Mouse (Mus musculus) telencephalon, adult 2 months (tissue): ENCODE measurements around the gene Pqlc2.

Experiments used
- DNase-seq: peaks from one replicate; pipeline ENCODE4 v3.0.0-alpha.2; 2011; ENCODE audit warnings: low read depth, low spot score

The Pqlc2 gene

DNA sequence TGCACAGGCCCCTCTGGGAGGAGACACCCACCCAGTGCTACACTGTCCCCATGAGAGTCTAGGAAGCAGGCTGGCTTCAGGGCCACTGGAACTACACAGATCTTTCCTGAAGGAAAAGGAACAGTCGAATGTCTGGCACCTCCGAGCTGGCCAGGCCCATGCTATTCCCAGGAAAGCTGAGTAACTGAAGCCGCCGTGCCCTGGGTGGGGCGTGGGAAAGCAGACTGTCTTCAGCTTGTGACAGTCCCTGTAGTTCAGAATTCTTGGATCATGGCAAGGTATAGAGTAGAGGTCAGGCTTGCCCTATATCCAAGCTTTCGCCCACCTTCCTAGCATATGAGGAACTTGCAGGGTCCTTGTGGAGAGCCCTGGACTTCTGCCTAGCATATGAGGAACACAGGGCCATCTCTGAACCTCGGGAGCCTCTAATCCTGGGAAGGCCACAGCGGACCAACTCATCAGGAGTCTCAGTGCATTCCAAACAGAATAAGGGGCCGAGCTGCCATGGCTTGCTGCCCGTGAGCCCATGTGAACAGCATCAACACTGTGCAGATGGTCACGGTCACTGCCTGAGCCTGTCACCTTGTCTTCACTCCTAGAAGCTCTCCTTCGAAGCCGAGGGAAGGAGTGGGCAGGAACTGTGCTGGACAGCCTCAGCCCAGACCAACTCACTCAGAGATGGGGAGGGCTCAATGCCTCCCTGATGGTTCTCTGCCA, 44.6 kb downstream of the Pqlc2 start:
- no peak for DNase-seq

DNA sequence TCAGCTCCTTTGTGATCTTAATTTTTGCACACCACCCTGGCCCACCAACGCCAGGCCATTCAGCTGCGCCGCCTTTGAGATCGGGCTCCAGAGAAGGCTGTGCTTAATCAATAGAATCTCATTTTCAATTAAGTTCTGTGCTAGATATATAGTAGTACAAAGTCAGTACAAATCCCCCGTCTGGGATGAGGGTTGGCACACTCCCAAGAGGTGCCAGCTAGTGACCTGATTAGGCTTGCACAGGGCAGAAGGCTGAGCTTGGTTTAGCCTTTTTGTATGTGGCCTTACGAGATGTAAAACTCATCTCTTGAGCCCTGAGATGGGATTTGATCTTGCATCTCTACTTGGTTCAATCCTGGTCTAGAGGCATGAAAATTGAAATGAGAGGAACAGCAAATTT, 47.5 kb downstream of the Pqlc2 start:
- no peak for DNase-seq

DNA sequence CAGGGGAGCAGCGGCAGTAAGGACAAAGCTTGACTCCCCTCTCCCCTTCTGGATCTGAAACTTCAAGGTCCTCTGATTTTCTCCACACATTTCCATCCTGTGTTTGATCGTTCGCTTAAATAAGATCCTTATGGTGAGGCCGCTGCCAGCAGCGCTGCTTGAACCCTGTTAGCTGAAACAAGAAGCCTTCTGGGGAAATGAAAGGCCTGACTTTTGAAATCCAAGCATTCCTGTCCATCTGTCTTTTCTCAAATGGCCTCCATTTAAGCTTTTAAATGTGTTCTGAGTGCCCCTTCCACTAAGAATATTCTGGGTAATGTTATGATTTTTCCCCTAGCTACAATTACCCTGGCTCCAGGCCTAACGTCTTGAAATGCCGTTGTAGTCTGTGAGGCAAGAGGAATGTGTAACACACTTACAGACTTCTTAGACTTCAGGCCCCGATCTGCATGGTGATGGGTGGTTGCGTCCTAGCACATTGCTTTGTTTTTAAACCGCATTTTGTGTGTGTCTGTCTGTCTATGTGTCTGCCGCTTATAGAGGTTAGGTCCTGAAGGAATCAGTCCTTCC, 51.1 kb downstream of the Pqlc2 start:
- no peak for DNase-seq

DNA sequence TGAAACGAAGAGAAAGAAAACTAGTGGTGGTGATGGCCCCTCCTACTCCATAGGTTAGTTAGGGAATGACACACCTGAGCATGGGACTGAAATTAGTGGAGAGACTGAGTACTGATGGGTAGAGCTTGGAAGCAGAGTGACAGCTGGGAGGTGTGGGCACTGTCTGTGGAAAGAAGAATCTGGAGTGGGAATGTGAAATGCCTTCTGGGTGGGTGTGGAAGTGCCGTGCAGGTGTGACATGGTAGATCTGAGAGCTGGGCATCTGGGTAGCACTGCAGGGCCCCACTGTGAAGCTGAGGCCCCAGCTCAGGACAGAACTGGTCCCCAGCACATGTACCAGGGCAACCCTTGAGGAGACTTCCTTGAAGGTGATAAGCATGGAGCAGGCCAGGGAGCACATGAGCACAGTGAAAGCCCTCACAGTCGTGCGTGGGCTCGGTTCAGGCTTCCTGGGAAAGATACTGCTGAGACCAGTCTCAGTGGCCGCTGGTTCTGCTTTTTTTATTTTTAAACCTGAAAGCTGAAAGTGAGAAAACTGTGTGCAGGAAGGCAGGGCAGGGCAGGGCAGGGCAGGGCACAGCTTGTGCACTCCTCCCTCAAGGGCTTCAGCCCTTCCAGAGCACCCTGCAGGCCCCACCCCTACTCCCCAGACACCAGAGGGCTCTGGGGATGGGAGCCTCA, 51.7 kb downstream of the Pqlc2 start:
- no peak for DNase-seq

DNA sequence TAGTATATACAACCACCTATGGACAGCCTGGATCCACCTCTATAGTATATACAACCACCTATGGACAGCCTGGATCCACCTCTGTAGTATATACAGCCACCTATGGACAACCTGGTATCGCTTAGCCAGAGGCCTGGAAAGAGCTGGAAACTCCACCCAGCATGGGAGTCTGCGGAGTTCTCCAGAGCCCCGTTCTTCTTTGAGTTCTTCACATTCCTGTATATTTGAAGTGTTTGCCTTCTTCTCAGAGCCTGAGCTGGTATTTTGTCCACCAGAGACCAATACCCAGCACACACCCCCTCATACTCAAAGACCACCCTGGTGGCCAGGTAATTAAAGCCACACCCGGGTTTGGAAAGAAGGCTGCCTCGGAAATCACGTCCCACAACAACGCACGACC, 53.8 kb downstream of the Pqlc2 start:
- no peak for DNase-seq

DNA sequence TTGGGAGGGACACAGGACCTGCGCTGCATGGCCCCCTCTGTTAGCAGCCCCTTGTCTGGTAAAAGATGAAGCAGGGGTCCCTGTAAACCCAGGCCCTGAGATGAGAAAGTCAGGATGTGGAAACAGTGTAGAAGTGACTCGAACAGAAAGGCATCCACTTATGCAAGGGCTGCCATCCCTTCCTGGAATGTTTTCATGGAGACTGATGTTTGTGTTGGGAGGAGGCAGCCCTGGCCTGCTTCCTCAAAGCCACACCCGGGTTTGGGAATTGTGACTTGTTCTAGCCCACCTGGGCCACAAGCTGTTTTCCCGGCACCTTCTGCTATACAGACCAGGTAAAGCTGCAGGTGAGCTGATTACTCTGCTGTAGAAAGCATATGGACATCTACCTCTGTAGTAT, 54.4 kb downstream of the Pqlc2 start:
- DNase-seq, result no peak

DNA sequence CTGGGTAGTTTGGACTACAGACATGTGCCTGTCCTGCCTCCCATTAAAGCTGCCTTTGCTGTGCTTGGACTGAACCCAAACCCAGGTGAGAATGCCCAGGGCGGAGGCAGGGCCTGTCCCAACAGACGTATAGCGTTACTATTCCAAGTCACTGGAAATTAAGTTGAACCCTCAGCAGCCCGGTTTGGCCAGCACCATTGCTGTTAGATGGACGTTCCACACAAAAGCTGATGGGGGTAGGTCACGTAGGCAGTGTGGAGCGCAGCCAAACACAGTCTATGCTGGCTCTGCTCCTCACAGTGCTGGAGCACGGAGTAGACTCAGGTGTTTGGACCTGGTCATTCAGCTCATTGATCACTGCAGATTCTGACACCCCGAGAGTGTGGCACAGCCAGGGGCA, 57.3 kb downstream of the Pqlc2 start:
- no peak for DNase-seq

DNA sequence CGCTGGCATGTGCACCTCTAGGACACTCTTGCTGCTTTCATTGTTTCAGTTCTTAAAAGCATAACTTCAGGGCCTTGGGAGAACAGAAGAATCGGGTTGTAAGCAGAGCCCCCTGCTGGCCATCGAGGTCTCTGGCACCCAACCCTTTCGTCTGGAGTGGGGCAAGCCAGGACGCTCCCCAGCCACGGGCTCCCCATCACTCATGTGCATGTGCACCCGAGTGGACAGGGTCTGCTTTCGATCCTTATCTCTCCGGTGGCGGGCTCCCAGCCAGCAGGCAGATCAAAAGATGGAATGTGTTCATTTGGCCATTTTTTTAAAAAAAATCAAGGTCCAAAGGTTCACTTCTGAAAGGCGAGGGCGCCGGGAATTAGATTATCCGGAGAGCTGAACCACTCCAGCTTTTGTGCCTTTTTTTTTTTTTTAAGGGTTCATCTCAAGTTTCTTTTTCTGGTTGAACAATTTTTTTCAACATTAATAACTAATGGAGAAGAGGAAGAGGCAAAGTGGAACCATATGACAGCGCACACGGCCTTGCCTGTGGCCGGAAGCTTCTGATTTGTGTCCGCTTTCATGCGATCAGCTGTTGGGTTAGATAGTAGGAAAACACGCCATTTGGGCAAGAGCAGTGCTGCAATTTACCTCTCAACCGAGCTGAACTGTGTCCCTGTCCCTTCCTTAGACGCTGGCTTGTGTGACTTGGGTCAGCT, 58.3 kb downstream of the Pqlc2 start:
- DNase-seq, result no peak

DNA sequence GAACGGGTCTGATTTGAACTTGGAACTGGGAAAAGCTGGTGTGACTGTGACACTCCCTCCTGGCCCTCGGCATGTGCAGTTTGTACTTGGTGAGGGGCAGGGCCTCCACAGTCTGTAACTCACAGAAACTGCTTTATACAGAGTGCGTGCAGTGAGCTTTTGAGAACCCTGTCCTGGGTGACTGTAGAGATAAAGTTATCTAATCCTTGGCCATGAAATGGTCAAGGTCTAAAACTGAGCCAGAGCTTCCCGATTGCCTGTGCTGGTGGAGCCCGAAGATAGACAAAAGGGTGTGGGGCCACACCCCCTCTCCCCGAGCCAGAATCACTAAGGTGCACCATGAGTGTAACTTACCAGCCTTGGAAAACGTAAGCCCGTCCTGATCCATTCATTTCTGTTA, 59.6 kb downstream of the Pqlc2 start:
- no peak for DNase-seq

DNA sequence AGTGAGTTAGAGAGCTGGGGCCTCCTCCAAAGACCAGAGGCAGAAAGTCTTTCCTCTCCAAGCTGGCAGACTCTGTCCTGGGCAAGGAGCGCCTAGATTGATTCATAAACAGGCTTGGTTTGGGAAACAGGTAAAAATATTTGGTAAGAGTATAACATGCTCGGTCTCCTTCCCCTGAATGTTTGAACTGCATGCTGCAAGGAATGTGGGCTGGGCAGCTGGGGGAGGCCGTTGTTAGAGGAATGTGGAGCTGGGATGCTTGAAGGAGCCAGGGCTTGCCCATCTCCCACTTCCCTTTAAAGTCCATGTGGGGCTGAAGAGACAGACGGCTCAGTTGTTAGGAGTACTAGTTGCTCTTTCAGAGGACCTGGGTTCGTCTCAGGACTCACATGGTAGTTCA, 60.5 kb downstream of the Pqlc2 start:
- no peak for DNase-seq

DNA sequence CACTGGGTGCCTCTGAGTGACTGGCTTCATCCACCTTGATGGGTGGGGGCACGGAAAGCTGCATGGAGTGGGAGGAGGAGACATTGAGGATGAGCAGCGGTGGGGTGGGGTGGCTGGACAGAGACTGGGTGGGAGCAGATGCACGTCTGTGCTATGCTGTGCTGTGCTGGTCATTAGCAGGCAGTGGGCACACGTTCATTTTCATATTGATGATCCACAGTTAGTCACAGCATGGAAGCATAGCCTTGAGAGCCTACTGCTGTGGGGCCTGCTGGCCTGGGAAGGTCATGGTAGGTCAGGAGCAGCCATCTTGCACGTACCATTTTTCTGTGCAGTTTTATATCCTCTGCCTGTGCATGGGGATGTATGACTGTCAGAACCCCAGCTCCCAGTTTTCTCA, 61.8 kb downstream of the Pqlc2 start:
- no peak for DNase-seq

DNA sequence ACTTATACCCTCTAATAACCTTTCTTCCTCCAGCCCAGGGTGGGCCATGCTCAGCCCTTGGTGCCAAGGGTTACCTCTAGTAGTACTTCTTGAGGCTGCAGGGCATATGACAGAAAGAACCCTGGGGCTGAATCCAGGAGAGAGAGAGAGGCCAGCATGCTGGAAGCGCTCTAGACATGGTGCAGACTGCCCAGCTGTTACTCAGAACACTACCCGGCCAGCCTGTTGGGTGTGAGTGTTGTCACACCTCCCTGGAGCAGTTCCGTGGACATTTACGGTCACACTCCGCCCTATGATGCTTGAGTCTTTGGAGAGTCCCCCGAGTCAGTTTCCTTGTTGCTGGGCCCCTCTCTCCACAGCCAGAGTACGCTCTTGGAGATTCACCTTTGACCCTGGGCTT, 62.5 kb downstream of the Pqlc2 start:
- no peak for DNase-seq

DNA sequence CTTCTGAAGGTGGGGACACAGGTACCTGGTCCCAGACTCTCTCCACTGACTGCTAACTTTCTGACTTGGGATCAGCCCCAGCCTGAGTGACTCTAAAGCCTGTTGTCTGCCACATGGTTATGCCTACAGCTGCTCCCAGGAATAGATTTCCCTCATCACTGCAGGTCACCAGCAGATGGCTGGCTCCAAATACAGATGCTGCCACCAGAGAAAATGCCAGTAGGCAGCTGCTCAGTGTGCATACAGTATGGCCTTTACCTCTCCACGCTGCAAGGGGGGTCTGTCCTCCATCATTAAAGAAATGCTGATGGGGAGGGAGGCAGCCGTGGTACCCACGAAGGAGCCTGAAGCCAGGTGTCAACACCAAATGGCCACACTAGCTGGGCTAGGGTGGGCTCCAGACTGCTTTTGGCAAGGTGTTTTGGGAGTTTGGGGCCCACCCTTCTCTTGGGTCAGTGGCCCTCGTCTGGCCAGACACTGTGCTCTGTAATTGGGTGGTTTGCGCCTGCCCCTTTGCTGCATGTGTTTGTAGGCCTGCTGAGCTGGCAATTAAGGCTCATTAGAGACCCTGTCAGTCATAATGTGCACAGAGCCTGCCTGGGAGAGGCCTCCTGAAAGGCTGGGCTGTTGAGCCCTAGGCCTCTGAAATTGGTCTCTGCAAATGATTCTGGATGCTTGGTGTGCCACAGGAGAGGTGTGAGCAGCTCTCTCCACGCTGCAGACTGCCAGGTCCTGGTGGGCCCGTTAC, 64.2 kb downstream of the Pqlc2 start:
- no peak for DNase-seq

DNA sequence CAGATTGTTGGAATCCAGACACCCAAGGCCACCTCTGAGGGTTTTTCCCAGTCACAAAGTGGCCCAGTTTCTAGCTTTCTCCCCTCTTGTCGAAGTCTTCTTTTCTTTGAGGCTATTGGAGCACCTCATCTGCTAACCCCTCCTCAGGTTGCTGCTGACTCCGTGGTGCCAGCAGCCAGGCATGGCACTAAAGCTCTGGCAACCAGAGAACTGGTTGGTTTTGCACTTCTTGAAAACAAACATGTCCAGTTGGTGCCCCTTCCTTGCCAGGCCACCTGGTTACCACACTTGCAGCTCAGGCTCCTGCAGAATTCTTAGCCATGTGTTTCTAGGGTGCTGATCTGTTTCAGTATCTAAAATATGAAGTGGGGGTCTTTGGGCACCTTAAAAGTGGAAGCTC, 65.0 kb downstream of the Pqlc2 start:
- no peak for DNase-seq

DNA sequence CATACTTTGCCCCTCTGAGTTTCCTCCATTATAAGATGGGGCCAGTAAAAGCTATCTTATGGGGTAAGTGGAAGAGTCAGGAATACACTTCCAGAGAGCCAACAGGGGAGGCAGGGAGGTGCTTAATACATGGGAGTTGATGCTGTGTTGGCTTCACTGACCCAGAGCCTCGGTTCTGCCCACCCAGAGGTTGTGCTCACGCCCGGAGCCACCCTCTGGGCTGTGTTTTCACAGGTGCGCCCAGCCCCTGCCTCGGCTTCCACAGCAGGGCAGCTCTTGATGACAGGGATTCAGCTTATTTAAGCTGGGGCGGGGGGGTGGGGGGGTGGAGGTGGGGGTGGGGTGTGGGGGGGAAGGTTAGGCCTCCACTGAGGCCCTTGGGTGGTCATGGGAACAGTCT, 65.7 kb downstream of the Pqlc2 start:
- no peak for DNase-seq

DNA sequence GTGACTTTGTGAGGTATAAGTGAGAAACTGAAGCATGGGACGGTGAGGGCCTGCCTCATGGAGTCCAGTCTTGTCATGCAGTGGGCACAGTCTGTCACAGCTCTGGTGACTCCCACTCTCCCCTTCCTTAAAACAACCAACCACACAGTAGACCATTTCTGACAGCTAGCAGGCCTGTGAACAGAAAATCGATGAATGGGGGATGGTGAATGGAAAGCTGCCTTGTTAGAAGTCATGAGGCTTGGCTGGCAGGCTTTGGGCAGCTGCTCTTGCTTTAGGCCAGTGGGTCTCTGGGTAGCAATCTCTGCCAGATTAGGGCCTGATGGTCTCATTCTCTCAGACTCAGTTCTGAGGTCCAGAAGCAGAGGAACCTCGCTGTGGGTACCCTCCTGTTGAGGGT, 66.3 kb downstream of the Pqlc2 start:
- DNase-seq, result no peak
